Mouse (Mus musculus): ENCODE measurements around the gene Epha4. TPM values are rescaled to one million over a fixed set of nuclear protein-coding genes. Genes with fewer than 3 reads are reported as not detected.

Gene Epha4
- polyA plus RNA-seq, 1 experiment, result 3.9 TPM

DNA sequence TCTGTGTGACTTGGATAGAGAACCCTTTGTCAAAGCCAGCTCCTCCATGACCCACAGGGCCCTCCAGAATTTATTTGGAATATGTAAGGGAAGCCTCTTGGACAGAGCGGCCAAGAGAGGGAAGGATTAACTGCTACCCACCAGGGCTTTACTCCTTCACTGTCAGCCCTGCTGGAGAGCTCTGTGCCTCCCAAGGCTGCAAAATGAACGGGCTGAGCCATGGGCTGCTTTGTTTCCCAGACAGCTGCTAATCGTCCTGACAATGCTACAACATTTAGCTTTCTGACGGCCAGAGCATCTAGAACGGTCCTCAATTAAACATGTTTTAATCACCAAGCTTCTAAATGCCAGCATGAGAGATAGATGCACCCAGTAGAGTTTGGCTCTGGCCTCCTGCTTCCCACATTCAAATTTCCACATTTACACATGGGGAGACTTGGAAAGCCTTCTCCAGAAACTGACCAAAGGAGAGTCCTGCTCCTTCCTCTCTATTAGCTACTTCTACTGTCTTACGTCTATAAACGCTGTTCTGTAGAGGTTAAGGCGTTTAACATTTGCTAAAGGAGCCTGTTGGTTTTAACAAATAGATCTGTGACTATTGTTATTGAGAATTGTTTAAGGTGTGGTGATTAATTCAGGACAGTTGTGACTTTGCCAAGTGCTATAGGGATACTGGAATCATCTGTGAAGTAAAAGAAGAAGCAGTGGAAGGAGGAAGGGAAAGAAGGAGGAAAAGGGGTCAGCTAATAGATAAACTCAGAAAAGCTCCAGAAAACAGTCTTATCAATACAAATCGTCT lies 101.8 kb downstream of the Epha4 start:
- Histone ChIP-seq H3K27ac (ENCODE audit: control insufficient read depth, insufficient read depth, low read length) (no peak overlapping the region), H3K27me3 (ENCODE audit: control insufficient read depth, insufficient read depth, low read length) (no peaks in the 10 kb centered on the region), H3K36me3 (ENCODE audit: control insufficient read depth, insufficient read depth, low read length) (no peaks in the 10 kb centered on the region), H3K4me3 (ENCODE audit: control insufficient read depth, insufficient read depth, low read length) (no peak overlapping the region), H3K4me1 (replicated peaks; ENCODE audit: control insufficient read depth, insufficient read depth, low read length) (no peaks in the 10 kb centered on the region)
- no peak for DNase-seq
- no peak for TF ChIP-seq POLR2A (IDR thresholded peaks at IDR 0.05; ENCODE audit: control insufficient read depth, extremely low read depth, insufficient read depth, low read length, poor library complexity)
- no peak for TF ChIP-seq CTCF (IDR thresholded peaks at IDR 0.05; ENCODE audit: borderline replicate concordance, control insufficient read depth, extremely low read depth, insufficient read depth, low read length, poor library complexity)
- WGBS, result 88% methylated on average over 9 of the region's 9 CpGs

DNA sequence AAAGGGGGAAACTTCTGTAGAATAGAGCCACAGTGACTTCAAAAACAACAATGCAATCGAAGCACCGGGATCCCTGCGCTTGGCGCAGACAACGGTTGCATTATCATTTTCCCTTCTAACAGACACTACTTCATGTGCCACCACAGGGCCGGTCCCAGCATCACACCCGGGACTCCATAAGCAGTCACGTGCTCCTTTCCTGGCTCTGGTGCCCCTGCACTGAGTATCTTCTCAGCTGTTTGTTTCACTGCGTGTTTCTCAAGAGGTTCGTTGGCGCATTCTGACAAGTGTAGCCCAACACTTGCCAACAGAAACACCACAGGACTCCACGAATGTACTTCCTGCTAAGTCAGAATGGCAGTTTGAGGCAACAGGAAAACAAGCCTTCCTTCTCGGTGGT lies 102.6 kb downstream of the Epha4 start:
- Histone ChIP-seq H3K36me3 (ENCODE audit: control insufficient read depth, insufficient read depth, low read length) (no peaks in the 10 kb centered on the region), H3K4me3 (ENCODE audit: control insufficient read depth, insufficient read depth, low read length) (no peak overlapping the region), H3K27me3 (ENCODE audit: control insufficient read depth, insufficient read depth, low read length) (no peaks in the 10 kb centered on the region), H3K4me1 (replicated peaks; ENCODE audit: control insufficient read depth, insufficient read depth, low read length) (no peaks in the 10 kb centered on the region), H3K27ac (ENCODE audit: control insufficient read depth, insufficient read depth, low read length) (no peak overlapping the region)
- WGBS, result 35% methylated on average over 13 of the region's 13 CpGs
- DNase-seq, result no peak
- TF ChIP-seq POLR2A (IDR thresholded peaks at IDR 0.05; ENCODE audit: control insufficient read depth, extremely low read depth, insufficient read depth, low read length, poor library complexity) (no peak), CTCF (IDR thresholded peaks at IDR 0.05; ENCODE audit: borderline replicate concordance, control insufficient read depth, extremely low read depth, insufficient read depth, low read length, poor library complexity) (no peak)

- Histone ChIP-seq H3K27ac (ENCODE audit: control insufficient read depth, insufficient read depth, low read length) (no peak overlapping the region), H3K27me3 (ENCODE audit: control insufficient read depth, insufficient read depth, low read length) (no peaks in the 10 kb centered on the region), H3K4me1 (replicated peaks; ENCODE audit: control insufficient read depth, insufficient read depth, low read length) (no peaks in the 10 kb centered on the region), H3K4me3 (ENCODE audit: control insufficient read depth, insufficient read depth, low read length) (no peak overlapping the region), H3K36me3 (ENCODE audit: control insufficient read depth, insufficient read depth, low read length) (no peaks in the 10 kb centered on the region)
- no peak for DNase-seq
- whole genome bisulfite sequencing, result 95% methylated on average over 4 of the region's 4 CpGs
- no peak for TF ChIP-seq CTCF (IDR thresholded peaks at IDR 0.05; ENCODE audit: borderline replicate concordance, control insufficient read depth, extremely low read depth, insufficient read depth, low read length, poor library complexity)
- TF ChIP-seq POLR2A (IDR thresholded peaks at IDR 0.05; ENCODE audit: control insufficient read depth, extremely low read depth, insufficient read depth, low read length, poor library complexity), result no peak
Measured at GRCm38 (mm10) chr1:77411222-77411621, 103.7 kb downstream of the Epha4 start.

DNA sequence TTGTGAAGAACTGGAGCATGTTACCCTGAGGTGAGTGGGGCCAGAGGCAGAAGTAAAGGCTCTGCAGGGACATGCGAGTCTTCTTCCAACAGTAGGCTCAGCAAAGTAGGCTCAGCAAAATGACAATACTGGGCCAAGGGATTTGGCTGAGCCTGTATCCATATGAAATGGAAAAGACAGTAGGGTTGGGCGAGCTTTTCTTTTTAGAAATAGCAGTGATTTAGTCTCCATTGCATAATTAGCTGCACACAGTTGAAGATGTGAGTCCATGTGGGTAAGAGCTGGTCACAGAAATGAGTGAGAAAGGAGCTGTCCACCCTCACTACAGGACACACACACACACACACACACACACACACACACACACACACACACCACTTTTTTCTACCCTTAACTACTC lies 104.2 kb downstream of the Epha4 start:
- Histone ChIP-seq H3K4me1 (replicated peaks; ENCODE audit: control insufficient read depth, insufficient read depth, low read length) (no peaks in the 10 kb centered on the region), H3K27ac (ENCODE audit: control insufficient read depth, insufficient read depth, low read length) (no peak overlapping the region), H3K4me3 (ENCODE audit: control insufficient read depth, insufficient read depth, low read length) (no peak overlapping the region), H3K27me3 (ENCODE audit: control insufficient read depth, insufficient read depth, low read length) (no peaks in the 10 kb centered on the region), H3K36me3 (ENCODE audit: control insufficient read depth, insufficient read depth, low read length) (no peaks in the 10 kb centered on the region)
- WGBS, result 93% methylated on average over 2 of the region's 2 CpGs
- TF ChIP-seq CTCF (IDR thresholded peaks at IDR 0.05; ENCODE audit: borderline replicate concordance, control insufficient read depth, extremely low read depth, insufficient read depth, low read length, poor library complexity) (no peak), POLR2A (IDR thresholded peaks at IDR 0.05; ENCODE audit: control insufficient read depth, extremely low read depth, insufficient read depth, low read length, poor library complexity) (no peak)
- DNase-seq, result no peak

DNA sequence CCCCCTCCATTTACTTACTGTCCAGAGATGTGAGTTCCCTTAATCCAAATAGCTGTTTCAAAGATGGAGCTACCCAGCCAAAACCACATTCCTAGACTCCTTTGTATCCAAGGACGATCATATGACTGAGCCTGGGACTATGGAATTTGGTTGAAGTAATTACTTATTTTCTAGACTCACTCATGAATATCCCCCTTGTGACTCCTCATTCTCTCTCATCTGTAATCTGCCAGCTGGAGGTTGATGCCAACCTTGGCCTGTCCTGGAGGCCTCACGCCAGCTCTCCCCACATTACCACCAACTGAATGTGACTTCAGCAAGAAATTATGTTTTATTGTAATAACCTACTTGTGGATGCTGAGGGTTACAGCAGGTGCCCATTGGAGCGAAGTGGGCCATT lies 104.7 kb downstream of the Epha4 start:
- WGBS, result 94% methylated on average over 3 of the region's 3 CpGs

DNA sequence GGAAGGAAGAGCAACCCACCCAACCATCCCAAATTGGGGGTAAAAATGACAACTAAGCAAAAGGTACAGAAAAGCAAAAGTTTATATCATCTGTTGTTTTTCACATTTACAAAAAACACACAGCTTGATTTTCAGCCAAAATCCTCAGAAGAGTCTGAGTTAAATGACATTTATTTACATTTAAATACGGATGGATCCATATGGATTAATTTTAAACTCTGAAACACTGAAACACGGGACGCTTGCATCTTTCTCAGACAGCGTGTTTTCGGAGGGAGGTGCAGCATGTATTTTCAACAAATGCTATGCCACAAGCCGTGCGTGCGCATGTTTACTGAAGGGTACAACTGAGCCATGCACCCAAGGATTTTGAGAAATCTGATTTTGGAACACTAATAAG lies 105.4 kb downstream of the Epha4 start:
- no peaks in the 10 kb centered on the region for H3K27me3 ChIP-seq (ENCODE audit: control insufficient read depth, insufficient read depth, low read length)
- no peak overlapping the region for H3K4me3 ChIP-seq (ENCODE audit: control insufficient read depth, insufficient read depth, low read length)
- no peak overlapping the region for H3K27ac ChIP-seq (ENCODE audit: control insufficient read depth, insufficient read depth, low read length)
- no peak for DNase-seq
- no peaks in the 10 kb centered on the region for H3K36me3 ChIP-seq (ENCODE audit: control insufficient read depth, insufficient read depth, low read length)
- no peak for TF ChIP-seq POLR2A (IDR thresholded peaks at IDR 0.05; ENCODE audit: control insufficient read depth, extremely low read depth, insufficient read depth, low read length, poor library complexity)
- TF ChIP-seq CTCF (IDR thresholded peaks at IDR 0.05; ENCODE audit: borderline replicate concordance, control insufficient read depth, extremely low read depth, insufficient read depth, low read length, poor library complexity), result no peak
- WGBS, result 98% methylated on average over 8 of the region's 8 CpGs
- no peaks in the 10 kb centered on the region for H3K4me1 ChIP-seq (replicated peaks; ENCODE audit: control insufficient read depth, insufficient read depth, low read length)

More for the DNA sequence above, 104.7 kb downstream of the Epha4 start:
- Histone ChIP-seq H3K27me3 (ENCODE audit: control insufficient read depth, insufficient read depth, low read length) (no peaks in the 10 kb centered on the region), H3K27ac (ENCODE audit: control insufficient read depth, insufficient read depth, low read length) (no peak overlapping the region), H3K4me1 (replicated peaks; ENCODE audit: control insufficient read depth, insufficient read depth, low read length) (no peaks in the 10 kb centered on the region), H3K4me3 (ENCODE audit: control insufficient read depth, insufficient read depth, low read length) (no peak overlapping the region), H3K36me3 (ENCODE audit: control insufficient read depth, insufficient read depth, low read length) (no peaks in the 10 kb centered on the region)
- no peak for DNase-seq
- TF ChIP-seq POLR2A (IDR thresholded peaks at IDR 0.05; ENCODE audit: control insufficient read depth, extremely low read depth, insufficient read depth, low read length, poor library complexity) (no peak), CTCF (IDR thresholded peaks at IDR 0.05; ENCODE audit: borderline replicate concordance, control insufficient read depth, extremely low read depth, insufficient read depth, low read length, poor library complexity) (no peak)
